Mouse (Mus musculus): Measurements from ENCODE around the gene Pcdh10. TPM values are rescaled to one million over a fixed set of nuclear protein-coding genes. Genes with fewer than 3 reads are reported as not detected.

Gene Pcdh10
- polyA plus RNA-seq, 1 experiment from 2014 or later = 0.65 TPM

- Histone ChIP-seq H3K27me3 (ENCODE audit: control insufficient read depth, insufficient read depth, low read length) (peaks cover 26% of the 10 kb centered on the region), H3K9me3 (replicated peaks; ENCODE audit: control insufficient read depth, low read length) (no peaks in the 10 kb centered on the region), H3K4me2 (ENCODE audit: low read depth, low read length) (peak overlapping the region; percentile 98), H3K36me3 (ENCODE audit: control insufficient read depth, insufficient read depth, low read length) (no peaks in the 10 kb centered on the region), H3K4me3 (replicated peaks; ENCODE audit: low read length) (peak overlapping the region; percentile 67), H3K9ac (ENCODE audit: low read length) (peak overlapping the region; percentile 52), H3K27ac (ENCODE audit: low read length) (no peak overlapping the region), H3K4me1 (ENCODE audit: control insufficient read depth, insufficient read depth, low read length) (peaks cover 25% of the 10 kb centered on the region)
- ATAC-seq (ENCODE audit: insufficient read depth, low FRiP score) = no peak
- 3% methylated on average over 78 of the region's 82 CpGs for WGBS
These were observed 2.9 kb downstream of the Pcdh10 start for GRCm38 (mm10) chr3:45380811-45381761.

- Histone ChIP-seq H3K4me1 (ENCODE audit: control insufficient read depth, insufficient read depth, low read length) (peaks cover 25% of the 10 kb centered on the region), H3K4me2 (ENCODE audit: low read depth, low read length) (no peak overlapping the region; the same call in 1 of the 2 replicates), H3K9ac (ENCODE audit: low read length) (no peak overlapping the region), H3K36me3 (ENCODE audit: control insufficient read depth, insufficient read depth, low read length) (no peaks in the 10 kb centered on the region), H3K9me3 (replicated peaks; ENCODE audit: control insufficient read depth, low read length) (no peaks in the 10 kb centered on the region), H3K27me3 (ENCODE audit: control insufficient read depth, insufficient read depth, low read length) (peaks cover 26% of the 10 kb centered on the region), H3K27ac (ENCODE audit: low read length) (no peak overlapping the region), H3K4me3 (replicated peaks; ENCODE audit: low read length) (no peak overlapping the region; the same call in 1 of the 2 replicates)
- 35% methylated on average over 4 of the region's 4 CpGs for WGBS
- no peak for ATAC-seq (ENCODE audit: insufficient read depth, low FRiP score)
These were observed 4.0 kb downstream of the Pcdh10 start for GRCm38 (mm10) chr3:45382032-45382755.

GRCm38 (mm10) chr3:45383831-45384230 is 5.6 kb downstream of the Pcdh10 start:
- Histone ChIP-seq H3K27me3 (ENCODE audit: control insufficient read depth, insufficient read depth, low read length) (peaks cover 23% of the 10 kb centered on the region), H3K27ac (ENCODE audit: low read length) (no peak overlapping the region)

GRCm38 (mm10) chr3:45385028-45385427 is 6.8 kb downstream of the Pcdh10 start:
- WGBS = 85% methylated on average over 3 of the region's 3 CpGs
- Histone ChIP-seq H3K27me3 (ENCODE audit: control insufficient read depth, insufficient read depth, low read length) (peaks cover 18% of the 10 kb centered on the region), H3K4me1 (ENCODE audit: control insufficient read depth, insufficient read depth, low read length) (peaks cover 18% of the 10 kb centered on the region), H3K9me3 (replicated peaks; ENCODE audit: control insufficient read depth, low read length) (no peaks in the 10 kb centered on the region), H3K36me3 (ENCODE audit: control insufficient read depth, insufficient read depth, low read length) (no peaks in the 10 kb centered on the region), H3K4me2 (ENCODE audit: low read depth, low read length) (no peak overlapping the region), H3K4me3 (replicated peaks; ENCODE audit: low read length) (no peak overlapping the region), H3K9ac (ENCODE audit: low read length) (no peak overlapping the region), H3K27ac (ENCODE audit: low read length) (no peak overlapping the region)
- no peak for ATAC-seq (ENCODE audit: insufficient read depth, low FRiP score)

More at GRCm38 (mm10) chr3:45383831-45384230, 5.6 kb downstream of the Pcdh10 start:
- H3K4me3 ChIP-seq (replicated peaks; ENCODE audit: low read length) = no peak overlapping the region
- 46% methylated on average over 2 of the region's 2 CpGs for WGBS
- no peak for ATAC-seq (ENCODE audit: insufficient read depth, low FRiP score)
- H3K4me1 ChIP-seq (ENCODE audit: control insufficient read depth, insufficient read depth, low read length) = peaks cover 25% of the 10 kb centered on the region
- no peaks in the 10 kb centered on the region for H3K36me3 ChIP-seq (ENCODE audit: control insufficient read depth, insufficient read depth, low read length)
- no peak overlapping the region for H3K4me2 ChIP-seq (ENCODE audit: low read depth, low read length)
- H3K9ac ChIP-seq (ENCODE audit: low read length) = no peak overlapping the region
- no peaks in the 10 kb centered on the region for H3K9me3 ChIP-seq (replicated peaks; ENCODE audit: control insufficient read depth, low read length)

GRCm38 (mm10) chr3:45385451-45385850 is 7.3 kb downstream of the Pcdh10 start:
- no peak for ATAC-seq (ENCODE audit: insufficient read depth, low FRiP score)
- Histone ChIP-seq H3K4me2 (ENCODE audit: low read depth, low read length) (no peak overlapping the region), H3K9me3 (replicated peaks; ENCODE audit: control insufficient read depth, low read length) (no peaks in the 10 kb centered on the region), H3K9ac (ENCODE audit: low read length) (no peak overlapping the region), H3K27me3 (ENCODE audit: control insufficient read depth, insufficient read depth, low read length) (peaks cover 14% of the 10 kb centered on the region), H3K4me1 (ENCODE audit: control insufficient read depth, insufficient read depth, low read length) (peaks cover 13% of the 10 kb centered on the region), H3K27ac (ENCODE audit: low read length) (no peak overlapping the region), H3K4me3 (replicated peaks; ENCODE audit: low read length) (no peak overlapping the region), H3K36me3 (ENCODE audit: control insufficient read depth, insufficient read depth, low read length) (no peaks in the 10 kb centered on the region)
- 71% methylated on average over 2 of the region's 2 CpGs for WGBS

- no peaks in the 10 kb centered on the region for H3K36me3 ChIP-seq (ENCODE audit: control insufficient read depth, insufficient read depth, low read length)
- no peak overlapping the region for H3K9ac ChIP-seq (ENCODE audit: low read length)
- no peak overlapping the region for H3K27ac ChIP-seq (ENCODE audit: low read length)
- H3K27me3 ChIP-seq (ENCODE audit: control insufficient read depth, insufficient read depth, low read length) = peaks cover 3% of the 10 kb centered on the region
- H3K4me2 ChIP-seq (ENCODE audit: low read depth, low read length) = no peak overlapping the region
- 73% methylated on average over 2 of the region's 2 CpGs for WGBS
- H3K4me3 ChIP-seq (replicated peaks; ENCODE audit: low read length) = no peak overlapping the region
- H3K9me3 ChIP-seq (replicated peaks; ENCODE audit: control insufficient read depth, low read length) = no peaks in the 10 kb centered on the region
- peaks cover 3% of the 10 kb centered on the region for H3K4me1 ChIP-seq (ENCODE audit: control insufficient read depth, insufficient read depth, low read length)
- no peak for ATAC-seq (ENCODE audit: insufficient read depth, low FRiP score)
These were observed 8.3 kb downstream of the Pcdh10 start for GRCm38 (mm10) chr3:45386512-45386911.

GRCm38 (mm10) chr3:45397101-45397500 is 18.9 kb downstream of the Pcdh10 start:
- no peaks in the 10 kb centered on the region for H3K36me3 ChIP-seq (ENCODE audit: control insufficient read depth, insufficient read depth, low read length)

GRCm38 (mm10) chr3:45403239-45403638 is 25.0 kb downstream of the Pcdh10 start:
- Histone ChIP-seq H3K36me3 (ENCODE audit: control insufficient read depth, insufficient read depth, low read length) (no peaks in the 10 kb centered on the region), H3K4me3 (replicated peaks; ENCODE audit: low read length) (no peak overlapping the region), H3K9me3 (replicated peaks; ENCODE audit: control insufficient read depth, low read length) (no peaks in the 10 kb centered on the region), H3K27me3 (ENCODE audit: control insufficient read depth, insufficient read depth, low read length) (no peaks in the 10 kb centered on the region), H3K4me2 (ENCODE audit: low read depth, low read length) (no peak overlapping the region), H3K9ac (ENCODE audit: low read length) (no peak overlapping the region), H3K4me1 (ENCODE audit: control insufficient read depth, insufficient read depth, low read length) (no peaks in the 10 kb centered on the region), H3K27ac (ENCODE audit: low read length) (no peak overlapping the region)
- 84% methylated on average over 2 of the region's 2 CpGs for whole genome bisulfite sequencing
- no peak for ATAC-seq (ENCODE audit: insufficient read depth, low FRiP score)

More at GRCm38 (mm10) chr3:45397101-45397500, 18.9 kb downstream of the Pcdh10 start:
- no peak for ATAC-seq (ENCODE audit: insufficient read depth, low FRiP score)
- Histone ChIP-seq H3K9ac (ENCODE audit: low read length) (no peak overlapping the region), H3K27me3 (ENCODE audit: control insufficient read depth, insufficient read depth, low read length) (no peaks in the 10 kb centered on the region), H3K4me2 (ENCODE audit: low read depth, low read length) (no peak overlapping the region), H3K4me3 (replicated peaks; ENCODE audit: low read length) (no peak overlapping the region), H3K27ac (ENCODE audit: low read length) (no peak overlapping the region), H3K9me3 (replicated peaks; ENCODE audit: control insufficient read depth, low read length) (no peaks in the 10 kb centered on the region), H3K4me1 (ENCODE audit: control insufficient read depth, insufficient read depth, low read length) (no peaks in the 10 kb centered on the region)
- WGBS = 84% methylated on average over 4 of the region's 4 CpGs

- Histone ChIP-seq H3K4me2 (ENCODE audit: low read depth, low read length) (no peak overlapping the region), H3K9me3 (replicated peaks; ENCODE audit: control insufficient read depth, low read length) (no peaks in the 10 kb centered on the region), H3K27ac (ENCODE audit: low read length) (no peak overlapping the region), H3K4me3 (replicated peaks; ENCODE audit: low read length) (no peak overlapping the region), H3K36me3 (ENCODE audit: control insufficient read depth, insufficient read depth, low read length) (no peaks in the 10 kb centered on the region), H3K4me1 (ENCODE audit: control insufficient read depth, insufficient read depth, low read length) (no peaks in the 10 kb centered on the region), H3K27me3 (ENCODE audit: control insufficient read depth, insufficient read depth, low read length) (no peaks in the 10 kb centered on the region), H3K9ac (ENCODE audit: low read length) (no peak overlapping the region)
- 60% methylated on average over 1 of the region's 1 CpGs for WGBS
- ATAC-seq (ENCODE audit: insufficient read depth, low FRiP score) = no peak
These were observed 53.5 kb downstream of the Pcdh10 start for GRCm38 (mm10) chr3:45431691-45432090.
